Mouse (Mus musculus): Measurements from ENCODE around the gene Klhl30. TPM values are rescaled to one million over a fixed set of nuclear protein-coding genes. Genes with fewer than 3 reads are reported as not detected.

Klhl30 gene
- polyA plus RNA-seq, 1 experiment from 2014 or later, result 0.09 TPM

- DNase-seq (ENCODE audit: low spot score), result no peak
- H3K27me3 ChIP-seq (ENCODE audit: low read depth, poor library complexity, severe bottlenecking), result 0 out of 2 replicates have a peak, but pooled peaks cover 19% of the 10 kb centered on the region
- H3K4me3 ChIP-seq, result no peak overlapping the region
- no peaks in the 10 kb centered on the region for H3K9me3 ChIP-seq (replicated peaks)
- H3K36me3 ChIP-seq, result no peaks in the 10 kb centered on the region
- no peak overlapping the region for H3K27ac ChIP-seq
- peaks cover 11% of the 10 kb centered on the region for H3K4me1 ChIP-seq
Observed at GRCm38 (mm10) chr1:91333582-91333981, 17.2 kb upstream of the Klhl30 start.

DNA sequence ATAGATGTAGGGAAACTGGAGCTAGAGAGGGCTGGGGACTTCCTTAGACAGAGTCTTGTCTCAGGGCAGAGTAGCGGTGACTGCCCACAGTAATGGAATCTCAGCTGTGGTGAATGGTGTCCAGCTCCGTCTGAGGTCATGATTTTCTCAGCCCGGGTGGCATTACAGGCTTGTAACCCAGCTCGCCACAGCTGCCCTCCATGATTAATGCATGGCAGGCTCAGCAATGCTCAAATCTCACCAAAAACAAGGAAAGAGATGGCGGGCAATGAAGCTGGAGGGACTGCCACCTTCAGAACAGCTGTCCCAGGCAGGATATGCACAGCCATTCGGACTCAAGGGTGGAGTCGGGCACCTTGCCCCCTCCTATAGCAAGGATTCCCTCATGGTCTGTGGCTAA lies 13.5 kb upstream of the Klhl30 start:
- no peak for DNase-seq (ENCODE audit: low spot score)
- Histone ChIP-seq H3K27ac (no peak overlapping the region), H3K27me3 (ENCODE audit: low read depth, poor library complexity, severe bottlenecking) (peaks cover 50% of the 10 kb centered on the region), H3K4me1 (peaks cover 10% of the 10 kb centered on the region), H3K9me3 (replicated peaks) (no peaks in the 10 kb centered on the region), H3K36me3 (no peaks in the 10 kb centered on the region), H3K4me3 (no peak overlapping the region)
- WGBS, result 88% methylated on average over 7 of the region's 7 CpGs

- DNase-seq (ENCODE audit: low spot score), result no peak
- Histone ChIP-seq H3K9me3 (replicated peaks) (no peaks in the 10 kb centered on the region), H3K4me1 (peaks cover 15% of the 10 kb centered on the region), H3K27ac (no peak overlapping the region), H3K4me3 (no peak overlapping the region), H3K36me3 (no peaks in the 10 kb centered on the region), H3K27me3 (ENCODE audit: low read depth, poor library complexity, severe bottlenecking) (peaks cover 84% of the 10 kb centered on the region)
- 80% methylated on average over 3 of the region's 3 CpGs for WGBS
Observed at GRCm38 (mm10) chr1:91344001-91344400, 6.8 kb upstream of the Klhl30 start.

DNA sequence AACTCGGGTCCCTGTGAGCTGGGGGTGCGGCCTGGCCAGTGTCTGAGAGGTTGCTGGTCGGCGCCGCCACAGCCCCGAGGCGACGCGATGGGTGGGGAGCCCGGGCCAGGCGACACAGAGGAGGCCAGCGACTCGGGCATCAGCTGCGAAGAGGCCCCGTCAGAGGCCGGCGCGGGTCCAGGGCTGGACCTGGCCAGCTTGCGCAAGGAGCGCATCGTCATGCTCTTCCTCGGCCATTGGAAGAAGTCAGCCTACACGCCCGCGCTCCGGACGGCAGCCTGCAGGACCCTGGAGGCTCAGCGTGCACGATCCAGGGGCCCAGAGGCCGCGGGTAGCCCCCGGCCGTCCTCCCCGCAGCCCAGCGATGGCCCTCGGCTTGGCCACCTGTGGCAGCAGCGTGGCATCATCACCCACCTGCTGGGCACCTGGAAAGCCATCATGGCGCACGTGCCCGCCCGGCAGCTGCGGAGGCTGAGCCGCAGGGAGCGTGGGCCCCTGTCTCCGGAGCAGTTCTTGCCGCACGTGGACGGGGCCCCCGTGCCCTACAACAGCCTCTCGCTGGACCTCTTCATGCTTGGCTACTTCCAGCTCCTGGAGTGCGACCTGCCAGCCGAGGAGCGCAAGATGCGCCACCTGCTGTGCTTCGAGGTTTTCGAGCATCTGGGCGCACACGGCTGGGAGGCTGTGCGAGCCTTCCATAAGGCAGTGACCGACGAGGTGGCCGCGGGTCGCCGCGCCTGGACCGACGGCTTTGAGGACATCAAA lies 5.7 kb upstream of the Klhl30 start:
- Histone ChIP-seq H3K9me3 (replicated peaks) (no peaks in the 10 kb centered on the region), H3K4me1 (peaks cover 15% of the 10 kb centered on the region), H3K36me3 (no peaks in the 10 kb centered on the region), H3K27me3 (ENCODE audit: low read depth, poor library complexity, severe bottlenecking) (peaks cover 76% of the 10 kb centered on the region), H3K27ac (no peak overlapping the region; the same call in none of the 2 replicates), H3K4me3 (peak overlapping the region; percentile 45)
- DNase-seq (ENCODE audit: low spot score), result peak; percentile 50
- WGBS, result 3% methylated on average over 68 of the region's 68 CpGs

DNA sequence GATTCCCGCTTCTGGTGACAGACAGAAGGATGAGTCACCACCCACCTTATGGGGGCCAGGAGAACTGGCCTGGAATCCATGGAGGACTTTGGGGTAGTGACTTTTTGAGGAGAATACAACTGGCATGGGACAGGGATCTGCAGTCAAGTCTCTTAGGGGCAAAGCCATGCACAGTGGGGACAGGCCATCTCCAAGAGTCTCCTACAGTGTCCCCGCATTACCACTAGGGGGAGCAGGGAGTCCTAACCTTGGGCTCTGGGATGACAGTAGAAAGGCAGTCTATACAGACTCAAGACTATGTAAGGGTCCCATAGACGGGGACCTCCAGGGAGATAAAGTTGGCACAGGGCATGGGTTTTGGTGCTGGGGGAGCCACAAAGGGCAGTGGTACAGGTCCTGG lies 3.9 kb upstream of the Klhl30 start:
- Histone ChIP-seq H3K9me3 (replicated peaks) (no peaks in the 10 kb centered on the region), H3K4me1 (peaks cover 15% of the 10 kb centered on the region), H3K36me3 (no peaks in the 10 kb centered on the region), H3K27me3 (ENCODE audit: low read depth, poor library complexity, severe bottlenecking) (peaks cover 59% of the 10 kb centered on the region), H3K4me3 (no peak overlapping the region), H3K27ac (no peak overlapping the region)
- peak; percentile 75 for DNase-seq (ENCODE audit: low spot score)
- 34% methylated on average over 3 of the region's 3 CpGs for WGBS

GRCm38 (mm10) chr1:91351249-91351648 lies 433 bp downstream of the Klhl30 start:
- no peak overlapping the region for H3K4me3 ChIP-seq
- no peaks in the 10 kb centered on the region for H3K4me1 ChIP-seq
- no peaks in the 10 kb centered on the region for H3K36me3 ChIP-seq
- no peak for DNase-seq (ENCODE audit: low spot score)
- peaks cover 16% of the 10 kb centered on the region for H3K27me3 ChIP-seq (ENCODE audit: low read depth, poor library complexity, severe bottlenecking)
- WGBS, result 80% methylated on average over 3 of the region's 3 CpGs
- H3K9me3 ChIP-seq (replicated peaks), result no peaks in the 10 kb centered on the region
- H3K27ac ChIP-seq, result no peak overlapping the region

- Histone ChIP-seq H3K4me3 (no peak overlapping the region), H3K27ac (no peak overlapping the region), H3K36me3 (no peaks in the 10 kb centered on the region), H3K9me3 (replicated peaks) (no peaks in the 10 kb centered on the region), H3K4me1 (no peaks in the 10 kb centered on the region), H3K27me3 (ENCODE audit: low read depth, poor library complexity, severe bottlenecking) (peaks cover 5% of the 10 kb centered on the region; the same call in 1 of the 2 replicates)
- DNase-seq (ENCODE audit: low spot score), result no peak
- 86% methylated on average over 2 of the region's 2 CpGs for WGBS
Observed at GRCm38 (mm10) chr1:91352277-91352676, 1.5 kb downstream of the Klhl30 start.

DNA sequence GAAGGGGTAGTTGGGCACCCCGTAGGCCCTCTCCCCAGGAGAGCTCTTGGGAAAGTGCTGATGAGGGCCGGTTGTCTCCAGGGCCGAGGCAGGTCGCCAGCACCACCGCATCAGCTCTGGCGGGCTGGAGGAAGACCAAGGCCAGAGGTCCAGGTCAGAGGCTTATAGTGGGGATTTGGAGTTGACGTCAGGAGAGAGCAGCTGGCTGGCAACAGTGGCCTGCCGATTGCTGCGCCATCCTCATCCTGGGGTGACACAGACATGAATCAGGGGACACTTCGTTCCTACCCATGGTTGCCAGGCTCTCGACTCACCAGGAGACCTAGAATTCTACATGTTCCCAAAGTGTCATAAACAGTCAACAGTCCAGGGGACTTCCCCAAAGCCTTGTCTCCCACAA lies 5.3 kb downstream of the Klhl30 start:
- no peaks in the 10 kb centered on the region for H3K27me3 ChIP-seq (ENCODE audit: low read depth, poor library complexity, severe bottlenecking)
- H3K4me3 ChIP-seq, result no peak overlapping the region
- H3K36me3 ChIP-seq, result no peaks in the 10 kb centered on the region
- H3K4me1 ChIP-seq, result no peaks in the 10 kb centered on the region
- DNase-seq (ENCODE audit: low spot score), result no peak
- no peaks in the 10 kb centered on the region for H3K9me3 ChIP-seq (replicated peaks)
- WGBS, result 90% methylated on average over 11 of the region's 11 CpGs
- H3K27ac ChIP-seq, result no peak overlapping the region

DNA sequence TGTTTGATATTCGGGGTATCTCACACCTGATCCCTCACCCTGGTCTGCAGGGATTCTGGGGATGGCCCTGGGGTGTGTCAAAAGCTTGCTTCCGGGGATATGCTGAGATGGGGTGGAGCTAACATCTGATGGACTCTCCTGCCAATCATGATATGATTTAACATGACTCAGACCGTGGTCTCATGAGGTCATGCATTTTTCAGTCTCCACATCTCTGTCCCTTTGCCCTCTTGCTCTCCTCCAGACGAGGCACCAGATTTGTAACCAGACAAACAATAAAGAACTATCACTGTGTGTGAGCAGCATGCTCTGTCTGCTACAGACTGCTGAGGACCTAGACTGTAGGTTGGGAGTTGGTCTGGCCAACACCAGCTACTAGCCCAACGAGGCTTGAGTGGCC lies 11.3 kb downstream of the Klhl30 start:
- Histone ChIP-seq H3K4me1 (peaks cover 16% of the 10 kb centered on the region), H3K27ac (no peak overlapping the region), H3K4me3 (no peak overlapping the region), H3K27me3 (ENCODE audit: low read depth, poor library complexity, severe bottlenecking) (peaks cover 25% of the 10 kb centered on the region), H3K9me3 (replicated peaks) (0 out of 2 replicates have a peak, but pooled peaks cover 5% of the 10 kb centered on the region), H3K36me3 (no peaks in the 10 kb centered on the region)
- 85% methylated on average over 5 of the region's 5 CpGs for WGBS
- no peak for DNase-seq (ENCODE audit: low spot score)

GRCm38 (mm10) chr1:91364822-91365644 lies 14.2 kb downstream of the Klhl30 start:
- DNase-seq (ENCODE audit: low spot score), result no peak
- WGBS, result 92% methylated on average over 16 of the region's 16 CpGs
- Histone ChIP-seq H3K36me3 (peaks cover 10% of the 10 kb centered on the region), H3K27me3 (ENCODE audit: low read depth, poor library complexity, severe bottlenecking) (peaks cover 39% of the 10 kb centered on the region), H3K27ac (no peak overlapping the region), H3K4me1 (peaks cover 18% of the 10 kb centered on the region), H3K9me3 (replicated peaks) (0 out of 2 replicates have a peak, but pooled peaks cover 5% of the 10 kb centered on the region), H3K4me3 (no peak overlapping the region)

DNA sequence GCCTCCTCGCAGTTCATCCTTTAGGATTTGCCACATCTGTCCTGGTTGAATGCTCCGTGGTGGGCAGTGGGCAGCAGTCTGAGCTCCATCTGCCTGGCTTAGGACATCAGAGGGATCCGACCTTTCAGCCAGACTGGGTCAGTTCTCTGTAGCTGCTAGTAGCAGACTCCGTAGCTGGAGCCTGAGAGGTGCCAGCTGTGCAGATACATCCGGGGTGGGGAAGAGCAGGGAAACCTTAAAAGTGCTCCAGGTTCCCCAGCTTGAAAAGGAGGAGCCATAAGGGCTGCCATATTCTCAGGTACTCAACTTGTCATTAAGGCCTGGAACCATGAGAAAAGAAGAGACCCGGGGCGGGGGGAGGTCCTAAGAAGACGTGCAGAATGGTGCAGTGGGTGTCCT lies 15.0 kb downstream of the Klhl30 start:
- DNase-seq (ENCODE audit: low spot score), result no peak

DNA sequence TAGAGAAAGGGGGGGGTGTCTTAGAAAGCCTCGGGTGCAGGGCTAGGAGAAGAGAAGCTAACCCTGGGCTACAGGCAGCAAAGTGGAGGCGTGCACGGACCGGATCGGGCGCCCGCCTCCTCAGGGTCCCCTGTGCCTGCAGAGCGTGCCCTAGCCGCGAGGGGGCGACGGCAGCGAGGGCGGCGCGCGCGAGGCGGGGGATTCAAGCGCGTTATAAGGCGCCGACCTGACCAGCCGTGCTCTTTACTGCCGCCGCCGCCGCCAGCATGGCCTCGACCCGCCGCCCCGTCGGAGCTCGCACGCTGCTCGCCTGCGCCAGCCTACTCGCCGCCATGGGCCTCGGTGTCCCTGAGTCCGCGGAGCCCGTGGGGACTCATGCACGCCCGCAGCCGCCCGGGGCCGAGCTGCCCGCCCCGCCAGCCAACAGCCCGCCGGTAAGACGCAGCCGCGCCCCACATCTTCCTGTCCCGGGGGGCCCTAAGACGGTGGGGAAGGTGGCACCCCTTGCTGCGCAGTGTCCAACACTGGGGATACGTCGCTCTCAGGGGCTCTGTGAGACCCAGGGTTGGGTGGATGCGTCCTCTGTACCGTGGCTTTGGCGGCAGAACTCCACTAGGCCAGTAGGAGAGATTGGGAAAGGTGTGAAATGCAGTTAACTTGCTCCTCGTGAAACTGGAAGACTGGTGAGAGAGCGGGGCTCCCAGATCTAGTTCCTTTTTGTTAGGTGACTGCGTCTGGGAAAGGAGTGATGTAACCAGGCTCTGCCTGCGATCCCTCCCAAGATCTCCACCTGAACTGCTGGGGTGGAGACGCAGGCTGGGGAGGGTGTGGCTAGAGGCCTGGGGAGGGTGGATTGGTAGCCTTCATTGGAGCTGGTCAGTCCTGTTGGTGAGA lies 15.6 kb downstream of the Klhl30 start, which contains the start of gene Erfe:
TSS of gene Erfe (plus strand) at position 216 of the 894 bp plus-strand sequence.
- DNase-seq (ENCODE audit: low spot score), result peak; percentile 84
- Histone ChIP-seq H3K27ac (peak within 1 kb of the TSS; percentile 85), H3K9me3 (replicated peaks) (0 out of 2 replicates have a peak, but pooled peaks cover 5% of the 10 kb centered on the region), H3K27me3 (ENCODE audit: low read depth, poor library complexity, severe bottlenecking) (peaks cover 39% of the 10 kb centered on the region), H3K4me1 (peaks cover 18% of the 10 kb centered on the region), H3K36me3 (peaks cover 24% of the 10 kb centered on the region), H3K4me3 (peak within 1 kb of the TSS; percentile 65)
- under 1% methylated on average over 68 of the region's 68 CpGs for WGBS

More for the DNA sequence above, 15.0 kb downstream of the Klhl30 start:
- Histone ChIP-seq H3K27ac (no peak overlapping the region), H3K4me3 (peak overlapping the region; percentile 65), H3K27me3 (ENCODE audit: low read depth, poor library complexity, severe bottlenecking) (peaks cover 39% of the 10 kb centered on the region), H3K36me3 (peaks cover 17% of the 10 kb centered on the region), H3K4me1 (peaks cover 18% of the 10 kb centered on the region), H3K9me3 (replicated peaks) (0 out of 2 replicates have a peak, but pooled peaks cover 5% of the 10 kb centered on the region)
- WGBS, result 30% methylated on average over 8 of the region's 8 CpGs
